Mouse (Mus musculus): ENCODE measurements at regions not wholly inside any gene's neighbourhood (a gene's known extent, or its start where the extent isn't known, plus 50 kb on each side); places are given as distances from the start of the nearest gene placed in this dataset.
A peak's percentile ranks its signal among the peaks of the same experiment; 100 is the strongest.

DNA sequence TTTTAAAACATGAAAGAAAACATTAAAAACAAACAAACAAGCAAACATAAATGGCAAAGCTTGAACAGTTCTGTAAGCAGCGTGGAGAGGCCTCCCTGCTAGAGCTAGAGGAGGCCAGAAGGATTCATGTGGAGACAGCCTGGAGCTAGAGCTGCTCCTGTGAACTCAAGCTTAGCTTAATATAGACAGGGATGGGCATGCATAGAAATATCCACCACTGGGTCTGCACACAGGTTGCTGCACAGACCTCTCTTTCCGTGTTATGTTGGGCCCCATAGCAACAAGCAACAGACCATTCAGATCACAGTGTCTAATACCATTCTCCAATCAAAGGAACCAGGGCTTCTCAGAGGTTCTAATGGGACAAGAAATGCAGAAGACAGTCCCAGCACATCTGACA is 122.9 kb upstream of the Magi3 start:
- DNase-seq (ENCODE audit: low spot score in 2 of 2) = no peak

DNA sequence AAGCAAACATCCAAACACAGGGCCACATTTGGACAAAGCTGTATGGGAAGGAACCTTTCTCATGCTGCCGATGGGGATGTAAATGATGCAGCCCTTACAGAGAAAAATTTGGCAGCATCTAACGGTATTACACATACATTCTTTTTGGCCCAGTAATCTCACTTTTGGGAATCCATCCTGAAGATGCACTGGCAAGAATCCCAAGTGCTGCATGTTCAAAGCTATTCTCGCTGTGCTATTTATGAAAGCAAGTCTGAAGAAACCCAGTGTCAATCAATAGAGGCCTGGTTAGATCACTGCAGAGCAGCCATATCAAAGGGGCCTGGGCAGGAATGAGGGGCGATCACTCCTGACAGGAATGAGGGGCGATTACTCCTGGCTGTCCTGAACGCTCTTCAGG is 122.0 kb upstream of the Magi3 start:
- peak in 1 of 2 experiments; percentile 34 for DNase-seq (ENCODE audit: low spot score in 2 of 2)

DNA sequence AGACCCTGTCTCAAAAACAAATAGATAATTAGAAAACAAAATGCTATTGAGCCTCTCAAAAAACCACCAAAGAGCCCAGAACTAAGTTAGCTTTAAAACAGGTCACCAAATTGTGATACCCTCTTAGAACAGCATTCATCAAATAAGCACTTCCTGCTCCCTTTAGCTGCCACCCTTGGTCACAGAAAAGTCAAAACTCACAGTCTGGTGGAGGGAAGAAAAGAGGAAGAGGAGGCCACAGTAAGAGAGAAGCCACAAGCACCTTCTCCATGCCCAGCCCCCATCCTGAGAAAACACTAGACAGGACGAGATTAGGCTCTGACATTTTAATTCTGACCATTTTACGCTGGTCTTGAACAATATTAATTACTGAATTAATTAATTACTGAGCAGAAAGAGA is 120.2 kb upstream of the Magi3 start:
- DNase-seq (ENCODE audit: low spot score in 2 of 2) = no peak

DNA sequence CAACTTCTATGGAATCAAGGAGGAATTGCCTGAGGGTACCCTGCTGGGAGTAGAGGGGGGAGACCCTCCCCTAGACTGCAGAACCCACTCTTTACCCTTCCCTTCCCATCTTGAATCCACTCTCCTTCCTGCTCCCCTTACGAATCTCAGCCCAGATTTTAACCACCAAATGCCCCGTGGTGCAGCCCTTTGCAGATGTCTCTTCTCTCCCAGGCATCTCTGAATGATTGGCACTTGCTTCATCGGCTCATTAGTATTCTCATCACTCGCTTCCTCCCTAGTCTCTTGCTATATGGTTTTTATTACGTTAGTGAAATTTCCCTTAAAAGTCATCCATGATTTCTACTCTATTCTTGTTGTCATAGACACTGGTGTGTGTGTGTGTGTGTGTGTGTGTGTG is 116.7 kb upstream of the Magi3 start:
- no peak for DNase-seq (ENCODE audit: low spot score in 2 of 2)

DNA sequence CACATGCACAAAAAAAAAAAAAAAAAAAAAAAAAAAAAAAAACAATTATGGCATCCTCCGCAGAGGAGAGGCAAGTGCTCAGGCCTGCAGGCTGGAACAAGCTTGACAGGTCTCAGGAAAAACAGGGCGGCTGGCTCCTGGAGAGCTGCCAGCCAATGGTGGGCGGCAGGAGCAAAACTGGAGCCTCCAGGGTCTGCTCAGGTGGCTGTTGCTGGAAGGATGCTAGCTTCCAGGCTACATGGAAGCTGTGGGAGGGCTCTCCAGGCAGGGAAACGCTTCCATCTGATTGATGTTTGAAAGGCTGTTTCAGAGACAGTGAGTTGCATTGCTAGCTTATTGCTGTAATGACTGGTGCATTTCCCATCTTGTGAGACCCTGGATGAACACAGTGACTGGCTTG is 116.1 kb upstream of the Magi3 start:
- no peak for DNase-seq (ENCODE audit: low spot score in 2 of 2)

DNA sequence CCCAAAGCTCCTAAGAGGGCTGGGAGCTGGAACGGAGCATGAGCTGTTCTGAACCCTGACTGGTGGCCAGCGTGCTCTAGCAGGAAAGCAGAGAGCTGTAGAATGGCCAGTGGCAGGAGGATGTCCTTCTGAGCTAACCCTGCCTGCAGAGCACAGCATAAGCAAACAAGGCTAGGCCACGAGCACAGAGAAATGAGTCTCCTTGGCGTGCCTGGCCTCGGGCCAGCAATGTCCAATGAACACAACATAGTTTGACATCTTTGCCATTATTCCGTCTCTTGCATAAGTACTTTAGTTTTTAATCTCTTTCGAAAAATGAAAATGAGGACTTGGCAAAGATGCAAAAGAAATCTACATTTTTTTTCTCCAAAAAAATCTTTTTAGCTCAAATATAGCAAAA is 114.6 kb upstream of the Magi3 start:
- DNase-seq (ENCODE audit: low spot score in 2 of 2) = no peak

DNA sequence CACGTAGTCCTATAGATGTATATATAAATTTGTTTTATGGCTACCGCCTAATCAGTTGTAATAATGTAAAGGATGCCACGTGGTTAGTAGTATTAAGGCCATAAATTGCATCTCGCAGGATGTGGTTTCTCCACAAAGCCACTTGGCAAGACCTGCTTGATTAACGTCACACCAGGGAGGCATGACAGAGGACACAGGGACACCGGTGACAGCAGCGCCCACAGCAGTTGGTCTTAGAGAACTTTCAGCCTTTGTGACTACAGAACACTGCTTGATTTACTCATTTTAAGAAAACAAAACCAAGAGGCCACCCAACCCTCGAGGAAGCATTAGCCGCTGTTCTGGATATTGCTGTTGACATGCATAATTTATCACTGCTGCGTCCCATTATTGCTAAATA is 113.2 kb upstream of the Magi3 start:
- DNase-seq (ENCODE audit: low spot score in 2 of 2) = no peak

DNA sequence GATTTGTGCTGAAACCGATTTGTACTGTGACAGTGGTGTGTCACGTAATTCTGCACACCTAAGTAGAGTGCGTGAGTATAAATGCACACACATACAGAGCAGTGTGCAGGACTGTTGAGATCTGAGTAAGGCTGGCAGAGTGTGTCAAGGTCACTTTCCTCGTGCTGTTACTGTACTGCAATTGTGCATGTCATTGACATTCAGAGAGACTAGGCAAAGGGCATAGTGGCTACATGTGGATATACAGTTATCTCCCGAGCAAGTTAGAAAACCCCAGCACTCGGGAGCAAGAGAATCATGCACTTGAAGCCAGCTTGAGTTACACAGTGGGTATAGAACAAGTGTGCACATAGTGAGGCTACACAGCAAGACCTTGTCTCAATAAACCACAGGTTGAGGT is 110.5 kb upstream of the Magi3 start:
- no peak for DNase-seq (ENCODE audit: low spot score in 2 of 2)

DNA sequence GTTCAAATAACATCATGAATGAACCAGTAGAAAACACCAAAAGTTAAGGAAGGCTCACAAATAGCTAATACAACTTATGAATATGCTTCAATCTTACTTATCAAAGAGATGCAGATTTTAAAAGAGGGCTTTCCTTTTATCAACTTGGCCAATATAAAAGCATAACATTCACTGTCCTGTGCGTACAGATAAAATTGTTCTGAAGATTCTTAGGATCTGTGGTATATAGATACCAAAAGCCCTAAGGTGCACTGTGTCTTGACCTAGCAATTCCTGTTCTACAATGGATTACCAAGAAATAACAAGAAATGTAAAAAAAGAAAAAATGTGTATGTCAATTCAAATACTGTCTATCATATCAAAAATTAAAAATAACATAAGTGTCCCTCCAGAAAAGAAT is 107.7 kb upstream of the Magi3 start:
- DNase-seq (ENCODE audit: low spot score in 2 of 2) = no peak

DNA sequence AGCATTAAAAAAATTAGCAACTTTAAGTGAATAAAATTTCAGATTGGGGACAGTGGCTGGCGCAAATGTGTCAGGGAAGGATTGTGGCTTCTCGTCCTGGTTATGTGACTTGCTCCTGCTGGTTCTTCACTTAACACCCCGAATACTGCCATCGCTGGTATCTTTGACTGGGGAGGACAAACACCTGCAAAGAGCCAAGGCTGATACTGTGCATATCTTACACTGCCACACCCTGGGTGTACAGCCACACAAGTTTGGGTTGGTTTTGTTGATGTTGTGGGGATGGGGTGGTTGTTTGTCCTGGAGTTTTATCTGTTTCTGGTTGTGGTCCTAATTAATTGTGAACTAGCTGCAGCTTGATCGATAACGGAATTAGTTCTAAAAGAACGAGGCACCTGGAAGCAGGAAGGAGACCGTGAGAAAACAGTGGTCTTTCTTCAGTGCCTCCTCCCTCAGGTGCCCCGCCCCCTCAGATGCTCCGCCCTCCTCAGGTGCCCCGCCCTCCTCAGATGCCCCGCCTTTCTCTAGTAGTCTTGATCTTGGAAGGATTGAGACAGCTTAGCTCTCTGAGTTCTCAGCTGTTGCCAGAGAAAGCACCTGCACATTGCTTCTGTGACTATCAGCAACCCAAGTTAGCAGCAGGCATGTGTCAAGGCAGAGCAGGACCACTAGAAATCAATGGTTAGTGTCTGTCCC is 107.0 kb upstream of the Magi3 start:
- DNase-seq (ENCODE audit: low spot score in 2 of 2) = no peak

DNA sequence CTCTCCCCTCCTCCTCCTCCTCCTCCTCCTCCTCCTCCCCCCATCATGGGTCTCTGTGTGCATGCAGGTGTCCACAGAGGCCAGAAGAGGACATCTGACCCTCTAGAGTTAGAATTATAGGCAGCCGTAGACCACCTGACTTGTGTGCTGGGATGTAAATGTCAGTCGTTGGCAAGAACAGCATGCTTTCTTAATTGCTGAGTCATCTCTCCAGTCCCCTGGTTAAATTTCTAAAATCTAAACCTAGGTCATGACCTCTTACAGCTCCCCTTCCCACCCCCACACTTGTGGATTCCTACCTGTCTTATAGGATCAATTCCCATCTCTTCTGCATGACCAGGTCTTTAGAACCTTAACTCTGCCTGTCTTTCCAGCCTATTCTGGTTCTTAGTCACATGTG is 102.4 kb upstream of the Magi3 start:
- no peak for DNase-seq (ENCODE audit: low spot score in 2 of 2)

DNA sequence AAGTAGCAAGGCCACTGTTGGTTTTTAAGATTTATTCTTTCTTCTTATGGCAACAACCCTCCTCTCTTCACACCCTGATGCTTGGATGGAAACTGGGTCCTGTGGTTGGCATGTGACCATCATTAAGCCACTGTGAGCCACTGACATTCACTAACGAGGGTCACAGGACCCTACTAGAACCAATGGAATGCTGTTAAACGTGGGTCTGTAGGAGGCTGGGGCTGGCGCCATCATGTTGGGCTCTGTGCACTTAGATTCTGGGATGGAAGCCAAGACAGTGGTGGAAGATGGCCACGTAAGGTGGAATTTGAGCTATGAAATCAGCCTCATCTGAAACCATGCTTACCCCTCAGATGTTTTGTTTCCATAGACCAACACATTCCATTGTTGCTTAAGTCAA is 100.2 kb upstream of the Magi3 start:
- DNase-seq (ENCODE audit: low spot score in 2 of 2) = peak in 1 of 2 experiments; percentile 43

DNA sequence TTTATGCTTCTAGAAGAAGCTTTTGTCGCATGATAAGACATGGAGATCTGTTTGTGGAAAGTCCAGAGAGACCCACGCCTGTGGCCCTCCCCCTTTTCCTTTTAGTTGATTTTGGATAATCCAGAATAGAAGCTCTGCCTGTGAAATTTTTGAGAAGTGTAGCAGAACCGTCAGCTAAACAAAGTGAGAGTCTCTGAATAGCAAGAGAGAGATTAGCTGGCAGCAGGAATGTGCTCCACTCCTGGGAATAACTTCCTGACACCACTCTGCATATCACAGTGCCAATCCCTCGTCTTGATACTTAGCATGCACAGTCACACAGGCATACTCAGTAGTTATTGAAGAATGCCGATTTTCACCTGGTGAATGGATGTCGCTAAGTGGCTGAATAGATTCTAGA is 99.2 kb upstream of the Magi3 start:
- DNase-seq (ENCODE audit: low spot score in 2 of 2) = no peak

DNA sequence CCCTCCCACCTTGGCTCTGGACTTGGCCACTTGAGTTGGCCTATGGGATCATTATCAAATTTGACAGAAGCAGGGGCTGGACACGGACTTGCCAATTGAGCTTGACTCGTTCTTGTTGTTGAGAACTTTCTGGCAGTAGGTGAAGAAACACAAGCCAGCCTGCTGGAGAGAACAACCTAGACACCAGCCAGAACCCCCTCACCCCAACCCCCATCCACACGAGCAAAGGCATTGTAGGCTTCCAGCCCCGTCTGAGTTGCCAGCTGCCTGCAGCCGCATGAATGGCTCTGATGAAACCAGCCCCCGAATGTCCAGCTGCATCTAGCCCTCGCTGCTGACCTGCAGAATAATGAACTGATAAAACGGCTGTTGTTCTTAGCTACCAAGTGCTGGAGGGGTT is 98.7 kb upstream of the Magi3 start:
- peak in 1 of 2 experiments; percentile 52 for DNase-seq (ENCODE audit: low spot score in 2 of 2)

DNA sequence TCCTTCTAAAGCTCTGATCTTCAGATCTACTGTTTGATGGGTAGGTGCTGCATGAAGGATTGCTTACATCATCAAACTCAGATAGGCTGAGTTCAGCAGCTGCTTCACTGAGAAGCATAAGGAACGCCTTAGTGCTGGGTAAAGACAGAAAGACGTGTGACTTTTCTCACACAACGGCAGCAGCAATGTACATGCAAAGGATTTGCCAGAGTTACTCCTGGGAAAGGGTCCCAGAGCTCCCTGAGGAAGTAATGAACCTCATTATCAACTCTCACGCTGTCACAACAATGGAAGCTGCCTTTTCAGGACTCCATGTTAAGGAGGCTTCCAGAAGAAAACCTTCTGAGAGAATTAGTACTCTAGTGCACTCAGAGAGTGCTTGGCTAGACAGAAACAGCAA is 97.4 kb upstream of the Magi3 start:
- no peak for DNase-seq (ENCODE audit: low spot score in 2 of 2)

DNA sequence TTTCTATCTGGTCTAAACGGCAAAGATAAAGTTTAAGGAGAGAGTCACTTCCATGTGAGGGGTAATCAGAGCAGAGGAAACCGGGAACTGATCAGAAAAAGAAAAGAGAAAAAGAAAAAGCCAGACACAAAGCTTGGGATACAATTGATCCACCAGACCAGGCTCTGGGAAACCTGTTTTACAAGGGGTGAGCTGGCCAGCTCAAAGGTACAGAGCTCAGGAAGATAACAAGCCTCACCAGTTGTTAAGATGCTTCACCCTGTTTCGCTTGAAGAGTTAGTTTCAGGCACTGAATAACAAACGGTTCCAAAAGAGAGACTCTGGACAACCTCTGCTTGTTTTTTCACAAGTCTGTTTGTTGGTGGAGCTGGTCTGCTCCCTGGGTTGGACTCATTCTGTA is 92.9 kb upstream of the Magi3 start:
- no peak for DNase-seq (ENCODE audit: low spot score in 2 of 2)

DNA sequence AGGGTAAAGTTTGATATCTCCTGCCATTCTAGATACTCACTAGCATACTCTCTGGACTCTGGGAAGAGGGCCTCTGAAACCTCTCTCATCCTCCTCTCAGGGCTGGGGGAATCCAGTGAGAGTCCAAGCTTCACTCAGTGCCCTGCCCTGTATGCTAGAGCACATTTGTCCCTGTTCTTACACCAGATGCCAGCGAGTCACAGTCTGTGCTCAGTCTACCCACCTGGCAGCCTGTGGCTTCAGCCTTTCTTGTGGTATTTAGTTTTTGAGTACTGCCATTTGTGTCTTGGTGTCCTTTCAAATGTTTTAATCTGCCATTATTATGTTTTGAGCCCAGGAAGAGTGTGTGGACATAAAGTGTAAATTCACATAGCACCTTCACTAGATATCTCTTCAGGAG is 86.8 kb upstream of the Magi3 start:
- no peak for DNase-seq (ENCODE audit: low spot score in 2 of 2)

DNA sequence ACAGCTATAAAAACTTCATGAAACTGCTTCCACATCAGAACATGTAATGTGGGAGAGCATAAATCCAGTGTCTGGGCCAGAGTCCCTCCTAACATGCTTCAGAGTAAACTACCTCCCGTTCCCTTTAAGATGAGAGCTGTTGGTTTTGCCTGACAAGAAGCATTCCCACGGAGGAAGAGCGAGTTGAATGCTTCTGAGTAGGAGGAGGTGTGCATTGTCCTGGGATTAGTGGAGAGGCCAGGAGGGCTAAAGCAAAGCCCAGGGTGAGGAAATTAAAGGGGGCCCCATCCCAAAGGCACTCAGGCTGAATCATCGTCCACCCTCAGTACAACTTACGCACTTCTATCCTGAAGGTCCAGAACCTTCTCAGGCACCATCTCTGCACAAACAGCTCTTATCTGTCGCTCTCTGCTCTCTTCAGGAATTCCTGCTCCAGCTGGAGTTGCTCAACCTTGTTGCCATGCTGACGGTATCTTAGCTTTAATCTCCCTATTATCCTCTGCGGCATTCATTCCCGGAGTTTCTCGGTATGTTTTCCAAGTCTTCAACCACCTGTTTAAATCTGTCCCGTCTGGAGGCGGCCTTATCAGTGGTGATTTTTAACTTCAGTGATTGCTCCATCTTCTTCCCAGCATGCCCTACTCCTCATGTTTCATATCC is 85.9 kb upstream of the Magi3 start:
- DNase-seq (ENCODE audit: low spot score in 2 of 2) = no peak

DNA sequence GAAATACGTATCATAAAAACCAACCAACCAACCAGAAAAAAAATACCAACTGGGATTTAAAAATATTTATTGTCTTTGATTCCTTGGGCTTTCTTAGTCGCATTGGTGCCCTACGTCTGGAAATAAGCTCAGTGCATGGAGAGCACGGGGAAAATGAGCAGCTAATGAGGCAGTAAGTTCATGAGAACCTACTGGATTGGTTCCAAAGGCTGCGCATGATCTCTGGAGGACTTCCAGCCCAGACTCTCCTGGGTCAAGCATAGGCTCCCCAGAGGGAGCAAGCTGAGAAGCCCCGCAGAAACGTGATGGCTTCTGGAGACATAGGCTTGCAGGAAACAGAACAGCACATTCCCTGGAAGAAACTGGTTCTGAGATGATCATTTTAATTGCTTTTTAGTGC is 83.4 kb upstream of the Magi3 start:
- DNase-seq (ENCODE audit: low spot score in 2 of 2) = no peak

DNA sequence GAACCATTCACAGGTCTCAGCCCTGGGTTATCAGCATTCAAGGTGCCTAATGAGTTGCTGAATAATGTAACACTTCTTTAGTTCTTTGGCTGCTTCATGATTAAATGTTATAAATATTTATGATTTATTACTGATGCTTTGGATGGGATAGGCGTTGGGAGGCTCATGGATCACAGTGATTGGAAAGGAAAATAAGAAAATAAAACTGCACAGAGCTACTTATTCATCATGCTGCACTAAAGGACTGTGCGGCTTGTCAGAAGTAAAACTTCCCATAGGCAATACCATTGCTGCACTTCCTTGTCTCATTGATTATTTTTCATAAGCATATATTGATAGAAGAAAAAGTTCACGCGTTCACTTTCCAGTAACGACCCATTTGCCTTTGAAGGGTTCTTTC is 80.0 kb upstream of the Magi3 start:
- no peak for DNase-seq (ENCODE audit: low spot score in 2 of 2)

DNA sequence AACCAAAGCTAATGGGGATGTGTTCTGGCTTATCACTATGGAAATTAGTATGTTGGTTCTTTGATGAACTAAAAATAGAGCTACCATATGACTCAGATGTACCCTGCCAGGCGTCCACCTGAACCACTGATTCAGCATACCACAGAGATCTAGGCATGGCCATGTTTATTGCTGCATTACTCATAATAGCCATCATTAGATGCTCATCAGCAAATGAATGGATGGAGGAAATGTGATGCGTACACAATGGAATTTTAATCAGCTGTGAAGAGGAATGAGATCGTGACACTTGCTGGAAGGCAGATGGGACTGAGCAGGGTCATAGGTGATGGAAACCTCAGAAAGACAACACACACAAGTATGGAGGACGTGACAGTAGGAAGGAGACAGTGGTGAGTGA is 78.7 kb upstream of the Magi3 start:
- no peak for DNase-seq (ENCODE audit: low spot score in 2 of 2)

DNA sequence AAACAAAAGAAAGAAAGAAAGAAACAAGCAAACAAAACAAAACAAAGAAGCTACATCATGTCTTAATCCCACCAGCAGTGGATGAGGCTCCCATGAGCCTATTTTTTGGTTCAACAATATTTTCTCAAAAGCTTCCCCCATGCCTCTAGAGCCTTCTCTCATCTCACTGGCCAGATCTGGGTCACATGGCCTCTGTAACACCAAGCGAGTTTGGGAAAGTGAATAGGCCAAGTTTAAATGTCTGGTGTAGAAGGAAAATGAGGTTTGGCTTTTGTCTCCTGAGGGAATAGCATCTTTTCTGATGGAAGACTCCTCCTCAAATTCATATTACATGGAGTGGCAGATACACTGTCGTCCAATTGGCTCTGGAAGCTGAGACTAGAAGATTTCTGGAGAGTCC is 78.2 kb upstream of the Magi3 start:
- no peak for DNase-seq (ENCODE audit: low spot score in 2 of 2)

DNA sequence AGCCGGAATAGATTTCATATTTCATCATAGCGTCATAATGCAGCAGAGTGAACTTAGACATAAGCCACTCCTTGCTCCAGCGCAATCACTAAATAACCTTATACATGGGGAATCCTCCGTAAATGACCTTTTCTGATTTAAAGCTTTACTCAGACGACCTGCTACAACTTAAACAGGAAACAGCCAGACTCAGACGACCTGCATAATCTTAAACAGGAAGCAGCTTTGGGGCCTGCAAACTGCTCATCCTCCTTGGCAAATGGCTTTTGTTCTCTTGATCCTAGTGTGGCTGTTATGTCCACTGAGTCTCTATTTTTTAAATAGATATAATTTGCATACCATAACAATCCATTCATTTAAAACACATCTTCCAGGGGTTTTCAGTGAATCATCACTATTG is 76.9 kb upstream of the Magi3 start:
- DNase-seq (ENCODE audit: low spot score in 2 of 2) = no peak
